Mouse (Mus musculus) midbrain, embryonic 14.5 days (tissue): ENCODE results near the gene Ankrd55. TPM values are rescaled to one million over a fixed set of nuclear protein-coding genes. Genes with fewer than 3 reads are reported as not detected.

Experiments used
- ATAC-seq: fragments of 200-750 bp; cut with Nextera tagmentation; 2 replicates; pipeline ENCODE4 v1.8.0; 2017; ENCODE audit warnings: moderate number of reproducible peaks, moderate library complexity; ENCODE audit not compliant: low FRiP score, low TSS enrichment
- DNase-seq: peaks from one replicate; pipeline ENCODE4 v3.0.0-alpha.2; 2015
- H3K27ac ChIP-seq: fragments of 300-500 bp; sonication (generic); replicated peaks from 2 replicates; pipeline ENCODE4 v1.5.1; 2014; ENCODE audit warnings: mild to moderate bottlenecking, low read depth, low read length, moderate library complexity
- H3K27me3 ChIP-seq: fragments of 300-500 bp; sonication (generic); 2 replicates; pipeline ENCODE4 v1.6.1; 2014; ENCODE audit warnings: low read length, control low read depth, mixed read lengths; ENCODE audit not compliant: control insufficient read depth, insufficient read depth
- H3K36me3 ChIP-seq: fragments of 300-500 bp; sonication (generic); 2 replicates; pipeline ENCODE4 v1.6.1; 2014; ENCODE audit warnings: low read length, control low read depth; ENCODE audit not compliant: control insufficient read depth, insufficient read depth
- H3K4me1 ChIP-seq: fragments of 300-500 bp; sonication (generic); 2 replicates; pipeline ENCODE4 v1.6.1; 2014; ENCODE audit warnings: mild to moderate bottlenecking, antibody characterized with exemption, low read length, control low read depth; ENCODE audit not compliant: control insufficient read depth, insufficient read depth
- H3K4me2 ChIP-seq: fragments of 300-500 bp; sonication (generic); 2 replicates; pipeline ENCODE4 v1.6.1; 2014; ENCODE audit warnings: mild to moderate bottlenecking, low read length, moderate library complexity
- H3K4me3 ChIP-seq: fragments of 300-500 bp; sonication (generic); replicated peaks from 2 replicates; pipeline ENCODE4 v1.5.1; 2014; ENCODE audit warnings: low read depth, low read length
- H3K9ac ChIP-seq: fragments of 300-500 bp; sonication (generic); replicated peaks from 2 replicates; pipeline ENCODE4 v1.6.1; 2014; ENCODE audit warnings: mild to moderate bottlenecking, low read length, moderate library complexity
- H3K9me3 ChIP-seq: fragments of 300-500 bp; sonication (generic); 2 replicates; pipeline ENCODE4 v1.6.1; 2016; ENCODE audit warnings: low read length, control low read depth, mixed read lengths; ENCODE audit not compliant: control insufficient read depth
- WGBS: fragments of 180-500 bp; shearing (Covaris S2); extraction: QIAGEN DNeasy Blood & Tissue Kit; methylation state at CpG from one replicate; pipeline ENCODE4 v1.1.7; 2014; 5-methylcytosine and 5-hydroxymethylcytosine counted together
- polyA plus RNA-seq: library from polyadenylated mRNA; unstranded; fragments of >200 nt; fragmentation: Nextera tagmentation; extraction: Ambion mirVana; gene quantifications from 2 replicates; pipeline ENCODE4 v1.2.1, GENCODE M21; 2014

The Ankrd55 gene
- polyA plus RNA-seq, 1 experiment from 2014 or later, result 5.3 TPM

GRCm38 (mm10) chr13:112365762-112366161 is 77.5 kb downstream of the Ankrd55 start:
- Histone ChIP-seq H3K4me2 (no peak overlapping the region), H3K27ac (no peak overlapping the region), H3K4me1 (no peaks in the 10 kb centered on the region), H3K36me3 (no peaks in the 10 kb centered on the region), H3K9ac (no peak overlapping the region), H3K9me3 (no peaks in the 10 kb centered on the region), H3K4me3 (no peak overlapping the region), H3K27me3 (no peaks in the 10 kb centered on the region)
- WGBS, result 53% methylated on average over 4 of the region's 4 CpGs
- DNase-seq, result peak; percentile 31
- ATAC-seq, result no peak

GRCm38 (mm10) chr13:112366321-112367029 is 78.2 kb downstream of the Ankrd55 start:
- Histone ChIP-seq H3K9me3 (no peaks in the 10 kb centered on the region), H3K4me3 (no peak overlapping the region), H3K4me1 (no peaks in the 10 kb centered on the region), H3K27me3 (no peaks in the 10 kb centered on the region), H3K9ac (no peak overlapping the region), H3K4me2 (no peak overlapping the region), H3K27ac (no peak overlapping the region), H3K36me3 (no peaks in the 10 kb centered on the region)
- ATAC-seq, result no peak
- WGBS, result 88% methylated on average over 4 of the region's 4 CpGs
- no peak for DNase-seq

GRCm38 (mm10) chr13:112371729-112372128 is 83.5 kb downstream of the Ankrd55 start:
- 98% methylated on average over 4 of the region's 4 CpGs for WGBS
- Histone ChIP-seq H3K4me2 (no peak overlapping the region), H3K9me3 (no peaks in the 10 kb centered on the region), H3K36me3 (no peaks in the 10 kb centered on the region), H3K4me3 (no peak overlapping the region), H3K9ac (no peak overlapping the region), H3K4me1 (no peaks in the 10 kb centered on the region), H3K27me3 (no peaks in the 10 kb centered on the region), H3K27ac (no peak overlapping the region)
- no peak for DNase-seq
- no peak for ATAC-seq

- Histone ChIP-seq H3K27me3 (no peaks in the 10 kb centered on the region), H3K36me3 (no peaks in the 10 kb centered on the region), H3K4me3 (no peak overlapping the region), H3K27ac (no peak overlapping the region), H3K9ac (no peak overlapping the region), H3K9me3 (no peaks in the 10 kb centered on the region), H3K4me1 (no peaks in the 10 kb centered on the region), H3K4me2 (no peak overlapping the region)
- 39% methylated on average over 8 of the region's 8 CpGs for WGBS
- ATAC-seq (no peak), DNase-seq (peak; percentile 51)
These were observed 87.5 kb downstream of the Ankrd55 start for GRCm38 (mm10) chr13:112375766-112376165.

- Histone ChIP-seq H3K9ac (no peak overlapping the region), H3K36me3 (no peaks in the 10 kb centered on the region), H3K4me2 (no peak overlapping the region), H3K27me3 (no peaks in the 10 kb centered on the region), H3K27ac (no peak overlapping the region), H3K9me3 (no peaks in the 10 kb centered on the region), H3K4me1 (no peaks in the 10 kb centered on the region), H3K4me3 (no peak overlapping the region)
- DNase-seq (no peak), ATAC-seq (no peak)
- WGBS, result 86% methylated on average over 9 of the region's 9 CpGs
These were observed 90.6 kb downstream of the Ankrd55 start for GRCm38 (mm10) chr13:112378782-112379305.

- ATAC-seq (no peak), DNase-seq (no peak)
- H3K4me1 ChIP-seq, result no peaks in the 10 kb centered on the region
- no peak overlapping the region for H3K4me2 ChIP-seq
- no peaks in the 10 kb centered on the region for H3K36me3 ChIP-seq
- H3K27me3 ChIP-seq, result no peaks in the 10 kb centered on the region
- 72% methylated on average over 2 of the region's 2 CpGs for WGBS
- H3K4me3 ChIP-seq, result no peak overlapping the region
- no peak overlapping the region for H3K27ac ChIP-seq
- no peaks in the 10 kb centered on the region for H3K9me3 ChIP-seq
- no peak overlapping the region for H3K9ac ChIP-seq
These were observed 93.2 kb downstream of the Ankrd55 start for GRCm38 (mm10) chr13:112381476-112381875.

GRCm38 (mm10) chr13:112382457-112382856 is 94.2 kb downstream of the Ankrd55 start:
- Histone ChIP-seq H3K36me3 (no peaks in the 10 kb centered on the region), H3K4me1 (no peaks in the 10 kb centered on the region), H3K27me3 (no peaks in the 10 kb centered on the region), H3K9ac (no peak overlapping the region), H3K9me3 (no peaks in the 10 kb centered on the region), H3K27ac (no peak overlapping the region), H3K4me3 (no peak overlapping the region), H3K4me2 (no peak overlapping the region)
- WGBS, result 76% methylated on average over 4 of the region's 4 CpGs
- ATAC-seq (no peak), DNase-seq (no peak)

- Histone ChIP-seq H3K27me3 (no peaks in the 10 kb centered on the region), H3K4me2 (no peak overlapping the region), H3K9me3 (no peaks in the 10 kb centered on the region), H3K9ac (no peak overlapping the region), H3K36me3 (no peaks in the 10 kb centered on the region), H3K27ac (no peak overlapping the region), H3K4me3 (no peak overlapping the region), H3K4me1 (no peaks in the 10 kb centered on the region)
- ATAC-seq (no peak), DNase-seq (no peak)
- WGBS, result 82% methylated on average over 3 of the region's 3 CpGs
These were observed 94.7 kb downstream of the Ankrd55 start for GRCm38 (mm10) chr13:112382956-112383355.

GRCm38 (mm10) chr13:112383941-112384659 is 95.8 kb downstream of the Ankrd55 start:
- H3K27me3 ChIP-seq, result no peaks in the 10 kb centered on the region
- H3K36me3 ChIP-seq, result no peaks in the 10 kb centered on the region
- 87% methylated on average over 11 of the region's 11 CpGs for WGBS
- H3K27ac ChIP-seq, result no peak overlapping the region
- ATAC-seq (no peak), DNase-seq (no peak)
- H3K9me3 ChIP-seq, result no peaks in the 10 kb centered on the region
- no peak overlapping the region for H3K9ac ChIP-seq
- H3K4me3 ChIP-seq, result no peak overlapping the region
- no peak overlapping the region for H3K4me2 ChIP-seq
- no peaks in the 10 kb centered on the region for H3K4me1 ChIP-seq
